Mouse (Mus musculus): ENCODE measurements at regions not wholly inside any gene's neighbourhood (a gene's known extent, or its start where the extent isn't known, plus 50 kb on each side); places are given as distances from the start of the nearest gene placed in this dataset.

- Histone ChIP-seq H3K4me1 (ENCODE audit: control insufficient read depth, insufficient read depth, low read length) (no peaks in the 10 kb centered on the region), H3K27ac (ENCODE audit: insufficient read depth, low read depth, low read length) (no peak overlapping the region), H3K27me3 (replicated peaks; ENCODE audit: control insufficient read depth, insufficient read depth, low read length) (no peaks in the 10 kb centered on the region), H3K4me3 (ENCODE audit: insufficient read depth, low read depth, low read length) (no peak overlapping the region), H3K36me3 (ENCODE audit: control insufficient read depth, insufficient read depth, low read length) (no peaks in the 10 kb centered on the region)
- WGBS = 77% methylated on average over 13 of the region's 13 CpGs
- no peak for TF ChIP-seq CTCF (conservative IDR thresholded peaks at IDR 0.05; ENCODE audit: insufficient read depth, insufficient read length, low read depth, low read length)
- TF ChIP-seq POLR2A (IDR thresholded peaks at IDR 0.05; ENCODE audit: low read depth, low read length) = no peak
- no peak for DNase-seq
These were observed 87.4 kb upstream of the Stac start for GRCm38 (mm10) chr9:111777433-111778135.

DNA sequence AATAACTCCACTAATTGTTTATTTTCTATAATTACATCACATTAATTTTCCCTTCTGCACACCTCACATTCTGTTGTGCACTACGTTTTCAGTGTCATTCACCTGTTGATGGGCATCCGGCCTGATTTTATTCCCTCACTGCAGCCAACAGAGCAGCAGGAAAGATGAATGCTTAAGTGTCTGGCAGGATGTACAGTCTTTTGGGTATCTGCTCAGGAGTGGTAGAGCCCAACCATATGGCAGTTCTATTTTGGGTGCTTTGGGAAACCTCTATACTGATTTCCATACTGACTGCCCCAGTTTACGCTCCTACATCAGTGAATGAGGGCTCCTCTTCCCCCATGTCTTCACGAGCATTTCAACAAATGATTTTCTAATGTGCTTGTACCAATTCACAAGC lies 84.1 kb upstream of the Stac start:
- 92% methylated on average over 4 of the region's 4 CpGs for WGBS
- Histone ChIP-seq H3K36me3 (ENCODE audit: control insufficient read depth, insufficient read depth, low read length) (no peaks in the 10 kb centered on the region), H3K27ac (ENCODE audit: insufficient read depth, low read depth, low read length) (no peak overlapping the region), H3K27me3 (replicated peaks; ENCODE audit: control insufficient read depth, insufficient read depth, low read length) (no peaks in the 10 kb centered on the region), H3K4me3 (ENCODE audit: insufficient read depth, low read depth, low read length) (no peak overlapping the region), H3K4me1 (ENCODE audit: control insufficient read depth, insufficient read depth, low read length) (no peaks in the 10 kb centered on the region)
- DNase-seq = no peak
- TF ChIP-seq CTCF (conservative IDR thresholded peaks at IDR 0.05; ENCODE audit: insufficient read depth, insufficient read length, low read depth, low read length) (no peak), POLR2A (IDR thresholded peaks at IDR 0.05; ENCODE audit: low read depth, low read length) (no peak)

- no peak for DNase-seq
- TF ChIP-seq POLR2A (IDR thresholded peaks at IDR 0.05; ENCODE audit: low read depth, low read length) (no peak), CTCF (conservative IDR thresholded peaks at IDR 0.05; ENCODE audit: insufficient read depth, insufficient read length, low read depth, low read length) (no peak)
- no peak overlapping the region for H3K27ac ChIP-seq (ENCODE audit: insufficient read depth, low read depth, low read length)
- H3K36me3 ChIP-seq (ENCODE audit: control insufficient read depth, insufficient read depth, low read length) = no peaks in the 10 kb centered on the region
- no peaks in the 10 kb centered on the region for H3K4me1 ChIP-seq (ENCODE audit: control insufficient read depth, insufficient read depth, low read length)
- H3K4me3 ChIP-seq (ENCODE audit: insufficient read depth, low read depth, low read length) = no peak overlapping the region
- no peaks in the 10 kb centered on the region for H3K27me3 ChIP-seq (replicated peaks; ENCODE audit: control insufficient read depth, insufficient read depth, low read length)
- WGBS = 56% methylated on average over 11 of the region's 11 CpGs
These were observed 72.7 kb upstream of the Stac start for GRCm38 (mm10) chr9:111762653-111763468.

GRCm38 (mm10) chr9:111755235-111755634 lies 65.1 kb upstream of the Stac start:
- 76% methylated on average over 10 of the region's 10 CpGs for WGBS
- H3K36me3 ChIP-seq (ENCODE audit: control insufficient read depth, insufficient read depth, low read length) = no peaks in the 10 kb centered on the region
- no peak for TF ChIP-seq POLR2A (IDR thresholded peaks at IDR 0.05; ENCODE audit: low read depth, low read length)
- no peak for TF ChIP-seq CTCF (conservative IDR thresholded peaks at IDR 0.05; ENCODE audit: insufficient read depth, insufficient read length, low read depth, low read length)
- H3K4me1 ChIP-seq (ENCODE audit: control insufficient read depth, insufficient read depth, low read length) = no peaks in the 10 kb centered on the region
- no peak overlapping the region for H3K4me3 ChIP-seq (ENCODE audit: insufficient read depth, low read depth, low read length)
- no peak overlapping the region for H3K27ac ChIP-seq (ENCODE audit: insufficient read depth, low read depth, low read length)
- H3K27me3 ChIP-seq (replicated peaks; ENCODE audit: control insufficient read depth, insufficient read depth, low read length) = no peaks in the 10 kb centered on the region
- no peak for DNase-seq

- DNase-seq = no peak
- 75% methylated on average over 6 of the region's 6 CpGs for WGBS
- no peak overlapping the region for H3K4me3 ChIP-seq (ENCODE audit: insufficient read depth, low read depth, low read length)
- no peak for TF ChIP-seq CTCF (conservative IDR thresholded peaks at IDR 0.05; ENCODE audit: insufficient read depth, insufficient read length, low read depth, low read length)
- TF ChIP-seq POLR2A (IDR thresholded peaks at IDR 0.05; ENCODE audit: low read depth, low read length) = no peak
- H3K4me1 ChIP-seq (ENCODE audit: control insufficient read depth, insufficient read depth, low read length) = no peaks in the 10 kb centered on the region
- H3K36me3 ChIP-seq (ENCODE audit: control insufficient read depth, insufficient read depth, low read length) = no peaks in the 10 kb centered on the region
- no peak overlapping the region for H3K27ac ChIP-seq (ENCODE audit: insufficient read depth, low read depth, low read length)
- no peaks in the 10 kb centered on the region for H3K27me3 ChIP-seq (replicated peaks; ENCODE audit: control insufficient read depth, insufficient read depth, low read length)
These were observed 56.0 kb upstream of the Stac start for GRCm38 (mm10) chr9:111746151-111746550.

- no peak overlapping the region for H3K4me3 ChIP-seq (ENCODE audit: insufficient read depth, low read depth, low read length)
- DNase-seq = peak; percentile 3
- H3K36me3 ChIP-seq (ENCODE audit: control insufficient read depth, insufficient read depth, low read length) = no peaks in the 10 kb centered on the region
- TF ChIP-seq CTCF (conservative IDR thresholded peaks at IDR 0.05; ENCODE audit: insufficient read depth, insufficient read length, low read depth, low read length) = no peak
- no peak for TF ChIP-seq POLR2A (IDR thresholded peaks at IDR 0.05; ENCODE audit: low read depth, low read length)
- WGBS = 32% methylated on average over 3 of the region's 3 CpGs
- H3K27me3 ChIP-seq (replicated peaks; ENCODE audit: control insufficient read depth, insufficient read depth, low read length) = no peaks in the 10 kb centered on the region
- H3K4me1 ChIP-seq (ENCODE audit: control insufficient read depth, insufficient read depth, low read length) = no peaks in the 10 kb centered on the region
- H3K27ac ChIP-seq (ENCODE audit: insufficient read depth, low read depth, low read length) = no peak overlapping the region
These were observed 55.1 kb upstream of the Stac start for GRCm38 (mm10) chr9:111745206-111745605.
